Mouse (Mus musculus): Measurements from ENCODE around the gene Clgn. TPM values are rescaled to one million over a fixed set of nuclear protein-coding genes. Genes with fewer than 3 reads are reported as not detected.

Clgn gene
- 0.33 and 0.84 TPM in 2 replicates for polyA plus RNA-seq (2014; fragmentation: Nextera tagmentation; extraction: Ambion mirVana)

DNA sequence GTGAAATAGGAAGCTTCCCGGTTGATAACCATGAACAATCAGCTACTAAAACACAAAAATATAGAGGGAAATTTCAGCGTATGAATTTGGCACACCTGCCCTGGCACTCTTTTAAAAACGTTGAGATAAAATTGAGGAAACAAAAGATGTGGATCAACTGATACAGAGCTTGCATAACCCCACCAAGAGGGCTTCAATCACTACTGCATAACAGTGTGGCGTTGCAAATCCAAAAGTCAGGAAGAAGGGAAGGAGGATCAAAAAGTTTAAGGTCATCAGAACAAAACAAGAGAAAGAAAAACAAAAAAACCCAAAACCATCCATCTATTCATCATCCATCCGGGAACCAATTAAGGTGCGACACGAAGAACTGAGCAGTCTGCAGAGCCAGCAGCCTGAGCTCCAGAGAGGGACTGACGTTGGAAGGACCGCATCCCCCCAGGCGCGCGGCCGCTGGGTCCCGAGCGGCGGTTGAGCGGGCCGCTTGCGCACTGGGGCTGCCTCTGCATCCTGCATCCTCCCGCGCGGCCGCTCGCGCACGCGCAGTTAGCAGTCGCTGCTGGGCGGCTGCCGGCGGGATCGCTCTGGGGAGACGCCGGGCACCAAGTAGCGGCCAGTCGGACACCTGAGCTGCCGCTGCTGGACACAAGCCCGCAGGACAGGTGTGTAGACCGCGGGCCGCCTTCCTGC lies at the start of gene Clgn:
Gene Clgn (plus strand): TSS at position 552 of the 690 bp plus-strand sequence.
- Histone ChIP-seq H3K4me1 (ENCODE audit: control insufficient read depth, insufficient read depth, low read length) (no peaks in the 10 kb centered on the region; the same call in 1 of the 2 replicates), H3K9ac (replicated peaks; ENCODE audit: low read depth, low read length) (no peak within 1 kb of the TSS), H3K36me3 (ENCODE audit: control insufficient read depth, insufficient read depth, low read length) (no peaks in the 10 kb centered on the region), H3K27me3 (ENCODE audit: control insufficient read depth, insufficient read depth, low read length) (peaks cover 16% of the 10 kb centered on the region), H3K9me3 (ENCODE audit: control insufficient read depth, low read depth, low read length) (no peaks in the 10 kb centered on the region), H3K4me2 (replicated peaks; ENCODE audit: low read depth, low read length) (peak within 1 kb of the TSS; percentile 53), H3K27ac (ENCODE audit: low read length) (no peak within 1 kb of the TSS), H3K4me3 (ENCODE audit: low read depth, low read length) (peak within 1 kb of the TSS; percentile 37)
- ATAC-seq (ENCODE audit: insufficient number of reproducible peaks, insufficient read depth, low FRiP score, low read depth), result no peak
- 5% methylated on average over 41 of the region's 41 CpGs for WGBS

DNA sequence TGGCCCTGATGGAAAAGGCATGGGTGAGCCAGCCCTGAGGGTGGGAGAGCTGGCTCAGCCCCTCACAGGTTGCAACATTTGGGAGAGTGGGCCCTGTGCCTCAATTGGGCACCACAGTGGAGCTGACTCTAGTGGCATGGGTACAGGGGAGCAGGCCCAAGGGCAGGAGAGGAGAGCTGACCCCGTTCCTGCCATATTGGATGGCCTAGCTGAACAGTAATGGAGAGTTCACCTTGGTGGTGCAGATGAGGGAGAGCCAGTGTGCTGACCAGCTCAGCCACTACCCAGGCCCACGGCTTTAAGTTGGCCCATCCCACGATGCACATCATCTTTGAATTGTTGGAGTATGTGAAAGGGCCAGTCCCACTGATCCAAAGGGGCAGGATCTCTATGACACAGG lies 47.6 kb upstream of the Clgn start:
- no peaks in the 10 kb centered on the region for H3K9me3 ChIP-seq (ENCODE audit: control insufficient read depth, low read depth, low read length)
- 85% methylated on average over 3 of the region's 3 CpGs for WGBS
- no peak for ATAC-seq (ENCODE audit: insufficient number of reproducible peaks, insufficient read depth, low FRiP score, low read depth)
- no peak overlapping the region for H3K4me2 ChIP-seq (replicated peaks; ENCODE audit: low read depth, low read length)
- no peaks in the 10 kb centered on the region for H3K27me3 ChIP-seq (ENCODE audit: control insufficient read depth, insufficient read depth, low read length)
- H3K4me3 ChIP-seq (ENCODE audit: low read depth, low read length), result no peak overlapping the region
- H3K4me1 ChIP-seq (ENCODE audit: control insufficient read depth, insufficient read depth, low read length), result no peaks in the 10 kb centered on the region
- no peaks in the 10 kb centered on the region for H3K36me3 ChIP-seq (ENCODE audit: control insufficient read depth, insufficient read depth, low read length)
- H3K9ac ChIP-seq (replicated peaks; ENCODE audit: low read depth, low read length), result no peak overlapping the region
- H3K27ac ChIP-seq (ENCODE audit: low read length), result no peak overlapping the region

GRCm38 (mm10) chr8:83342693-83343092 lies 47.0 kb upstream of the Clgn start:
- Histone ChIP-seq H3K4me1 (ENCODE audit: control insufficient read depth, insufficient read depth, low read length) (no peaks in the 10 kb centered on the region), H3K27me3 (ENCODE audit: control insufficient read depth, insufficient read depth, low read length) (no peaks in the 10 kb centered on the region), H3K27ac (ENCODE audit: low read length) (no peak overlapping the region), H3K9me3 (ENCODE audit: control insufficient read depth, low read depth, low read length) (no peaks in the 10 kb centered on the region), H3K36me3 (ENCODE audit: control insufficient read depth, insufficient read depth, low read length) (no peaks in the 10 kb centered on the region), H3K9ac (replicated peaks; ENCODE audit: low read depth, low read length) (no peak overlapping the region), H3K4me3 (ENCODE audit: low read depth, low read length) (no peak overlapping the region), H3K4me2 (replicated peaks; ENCODE audit: low read depth, low read length) (no peak overlapping the region)
- no peak for ATAC-seq (ENCODE audit: insufficient number of reproducible peaks, insufficient read depth, low FRiP score, low read depth)

- Histone ChIP-seq H3K27ac (ENCODE audit: low read length) (no peak within 1 kb of the TSS), H3K9me3 (ENCODE audit: control insufficient read depth, low read depth, low read length) (no peaks in the 10 kb centered on the region), H3K36me3 (ENCODE audit: control insufficient read depth, insufficient read depth, low read length) (no peaks in the 10 kb centered on the region), H3K27me3 (ENCODE audit: control insufficient read depth, insufficient read depth, low read length) (no peaks in the 10 kb centered on the region), H3K4me1 (ENCODE audit: control insufficient read depth, insufficient read depth, low read length) (no peaks in the 10 kb centered on the region), H3K4me3 (ENCODE audit: low read depth, low read length) (no peak within 1 kb of the TSS), H3K4me2 (replicated peaks; ENCODE audit: low read depth, low read length) (no peak within 1 kb of the TSS), H3K9ac (replicated peaks; ENCODE audit: low read depth, low read length) (no peak within 1 kb of the TSS)
- 77% methylated on average over 18 of the region's 18 CpGs for WGBS
- no peak for ATAC-seq (ENCODE audit: insufficient number of reproducible peaks, insufficient read depth, low FRiP score, low read depth)
Measured at GRCm38 (mm10) chr8:83348263-83348662, 41.4 kb upstream of the Clgn start, which contains the start of gene Mgat4d. Gene Mgat4d (plus strand): TSS chr8:83348471.

- no peak overlapping the region for H3K9ac ChIP-seq (replicated peaks; ENCODE audit: low read depth, low read length)
- H3K27ac ChIP-seq (ENCODE audit: low read length), result no peak overlapping the region
- H3K9me3 ChIP-seq (ENCODE audit: control insufficient read depth, low read depth, low read length), result no peaks in the 10 kb centered on the region
- no peaks in the 10 kb centered on the region for H3K36me3 ChIP-seq (ENCODE audit: control insufficient read depth, insufficient read depth, low read length)
- no peak overlapping the region for H3K4me2 ChIP-seq (replicated peaks; ENCODE audit: low read depth, low read length)
- H3K4me1 ChIP-seq (ENCODE audit: control insufficient read depth, insufficient read depth, low read length), result no peaks in the 10 kb centered on the region
- WGBS, result 91% methylated on average over 2 of the region's 2 CpGs
- H3K27me3 ChIP-seq (ENCODE audit: control insufficient read depth, insufficient read depth, low read length), result no peaks in the 10 kb centered on the region
- no peak overlapping the region for H3K4me3 ChIP-seq (ENCODE audit: low read depth, low read length)
- no peak for ATAC-seq (ENCODE audit: insufficient number of reproducible peaks, insufficient read depth, low FRiP score, low read depth)
Measured at GRCm38 (mm10) chr8:83351315-83351714, 38.4 kb upstream of the Clgn start.

DNA sequence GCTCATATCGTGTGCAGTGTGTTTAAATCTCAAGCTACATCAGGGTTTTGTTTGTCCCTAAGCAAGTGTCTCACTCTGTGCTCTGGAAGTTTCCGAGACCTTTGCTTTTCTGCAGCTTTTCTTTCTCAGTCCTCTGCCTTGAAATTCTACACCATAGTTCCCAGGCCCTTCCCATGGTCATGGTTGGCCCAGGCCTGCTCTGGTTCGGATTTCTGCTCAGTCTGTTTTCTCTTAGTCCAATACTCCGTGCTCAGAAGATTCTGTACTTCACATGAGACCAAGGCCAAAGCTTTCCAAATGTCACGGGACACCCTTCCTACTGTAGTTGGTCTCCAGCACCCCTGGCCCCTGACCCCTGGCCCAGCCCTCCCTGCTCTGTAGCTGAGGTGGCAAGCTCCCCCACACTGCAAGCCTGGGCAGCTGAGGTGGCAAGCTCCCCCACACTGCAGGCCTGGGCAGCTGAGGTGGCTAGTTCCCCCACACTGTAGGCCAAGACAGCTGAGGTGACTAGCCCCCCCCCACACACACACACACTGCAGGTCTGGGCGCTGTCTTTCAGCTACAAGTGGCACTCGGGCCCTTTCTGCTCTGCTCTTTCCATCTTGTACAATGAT lies 26.4 kb upstream of the Clgn start:
- Histone ChIP-seq H3K27me3 (ENCODE audit: control insufficient read depth, insufficient read depth, low read length) (no peaks in the 10 kb centered on the region), H3K36me3 (ENCODE audit: control insufficient read depth, insufficient read depth, low read length) (no peaks in the 10 kb centered on the region), H3K4me3 (ENCODE audit: low read depth, low read length) (no peak overlapping the region), H3K27ac (ENCODE audit: low read length) (no peak overlapping the region), H3K4me1 (ENCODE audit: control insufficient read depth, insufficient read depth, low read length) (no peaks in the 10 kb centered on the region), H3K9me3 (ENCODE audit: control insufficient read depth, low read depth, low read length) (no peaks in the 10 kb centered on the region), H3K4me2 (replicated peaks; ENCODE audit: low read depth, low read length) (no peak overlapping the region), H3K9ac (replicated peaks; ENCODE audit: low read depth, low read length) (no peak overlapping the region)
- 0 out of 2 replicates have a peak, but pooled peaks have one; percentile 23 for ATAC-seq (ENCODE audit: insufficient number of reproducible peaks, insufficient read depth, low FRiP score, low read depth)
- WGBS, result 61% methylated on average over 7 of the region's 7 CpGs

- Histone ChIP-seq H3K27ac (ENCODE audit: low read length) (no peak overlapping the region), H3K36me3 (ENCODE audit: control insufficient read depth, insufficient read depth, low read length) (no peaks in the 10 kb centered on the region), H3K27me3 (ENCODE audit: control insufficient read depth, insufficient read depth, low read length) (no peaks in the 10 kb centered on the region), H3K9ac (replicated peaks; ENCODE audit: low read depth, low read length) (no peak overlapping the region), H3K4me1 (ENCODE audit: control insufficient read depth, insufficient read depth, low read length) (no peaks in the 10 kb centered on the region), H3K9me3 (ENCODE audit: control insufficient read depth, low read depth, low read length) (no peaks in the 10 kb centered on the region), H3K4me2 (replicated peaks; ENCODE audit: low read depth, low read length) (no peak overlapping the region), H3K4me3 (ENCODE audit: low read depth, low read length) (no peak overlapping the region)
- ATAC-seq (ENCODE audit: insufficient number of reproducible peaks, insufficient read depth, low FRiP score, low read depth), result no peak
Measured at GRCm38 (mm10) chr8:83377231-83377630, 12.4 kb upstream of the Clgn start.

DNA sequence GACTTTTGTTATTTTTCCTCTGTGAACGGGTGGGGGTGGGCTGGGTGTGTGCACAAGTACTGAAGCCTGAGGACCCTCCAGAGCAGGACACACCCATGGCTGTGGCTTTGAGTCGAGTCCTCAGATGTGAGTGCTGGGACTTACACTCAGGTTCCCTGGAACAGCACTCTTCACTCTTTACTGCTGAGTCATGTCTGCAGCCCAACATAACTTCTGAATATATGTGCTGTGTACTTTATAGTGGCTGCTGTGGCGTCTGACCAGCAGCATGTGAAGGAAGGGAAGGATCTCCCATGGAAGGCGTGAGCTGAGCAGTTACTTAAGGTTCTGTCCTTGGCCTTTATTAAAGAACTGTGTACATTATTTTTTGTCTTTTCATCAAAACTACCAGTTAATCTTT lies 9.5 kb upstream of the Clgn start:
- H3K36me3 ChIP-seq (ENCODE audit: control insufficient read depth, insufficient read depth, low read length), result no peaks in the 10 kb centered on the region
- H3K27ac ChIP-seq (ENCODE audit: low read length), result no peak overlapping the region
- no peaks in the 10 kb centered on the region for H3K4me1 ChIP-seq (ENCODE audit: control insufficient read depth, insufficient read depth, low read length)
- no peak overlapping the region for H3K4me2 ChIP-seq (replicated peaks; ENCODE audit: low read depth, low read length)
- no peaks in the 10 kb centered on the region for H3K27me3 ChIP-seq (ENCODE audit: control insufficient read depth, insufficient read depth, low read length)
- H3K9ac ChIP-seq (replicated peaks; ENCODE audit: low read depth, low read length), result no peak overlapping the region
- H3K4me3 ChIP-seq (ENCODE audit: low read depth, low read length), result no peak overlapping the region
- no peak for ATAC-seq (ENCODE audit: insufficient number of reproducible peaks, insufficient read depth, low FRiP score, low read depth)
- 55% methylated on average over 4 of the region's 4 CpGs for WGBS
- no peaks in the 10 kb centered on the region for H3K9me3 ChIP-seq (ENCODE audit: control insufficient read depth, low read depth, low read length)

Measured in stomach, embryonic 14.5 days (tissue).